Mouse (Mus musculus) spleen, adult 2 months (tissue): ENCODE data around the gene Sirt6.

ENCODE experiments used
- CTCF ChIP-seq: fragments of 200-500 bp; IDR thresholded peaks from 2 replicates; pipeline ENCODE4 v1.5.1; 2011; ENCODE audit warnings: mild to moderate bottlenecking, inconsistent platforms; ENCODE audit not compliant: insufficient read depth, insufficient read length, insufficient replicate concordance; ENCODE audit errors: extremely low read depth
- POLR2A ChIP-seq: fragments of 200-500 bp; IDR thresholded peaks from 2 replicates; pipeline ENCODE4 v1.6.1; 2011; ENCODE audit warnings: low read depth, low read length, inconsistent platforms

DNA sequence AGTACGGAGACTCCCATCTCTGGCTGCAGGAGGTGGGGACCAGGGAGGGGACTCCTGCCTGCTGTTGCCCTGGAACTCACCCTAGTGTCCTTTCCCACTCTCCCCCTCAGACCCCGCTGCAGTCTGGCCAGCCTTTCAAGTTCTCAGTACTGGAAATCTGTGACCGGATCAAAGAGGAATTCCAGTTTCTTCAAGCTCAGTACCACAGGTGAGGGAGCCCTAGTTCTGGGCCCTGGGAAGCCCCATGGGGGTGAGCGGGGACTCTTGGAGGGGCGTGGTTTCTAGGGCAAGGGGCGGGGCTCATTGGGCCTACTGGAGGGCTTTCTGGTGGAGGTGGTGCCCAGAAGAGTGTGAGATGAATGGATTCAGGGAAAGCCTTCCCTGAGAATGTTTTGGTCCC is 51.9 kb downstream of the Sirt6 start:
- TF ChIP-seq CTCF (no peak), POLR2A (no peak)
